Mouse (Mus musculus): ENCODE measurements around the gene Klk5. TPM values are rescaled to one million over a fixed set of nuclear protein-coding genes. Genes with fewer than 3 reads are reported as not detected.

Klk5 gene
- not detected in 2 replicates for polyA plus RNA-seq (2012; rRNA removed)

GRCm38 (mm10) chr7:43841701-43842100 is at the start of gene Klk5:
Gene Klk5, plus strand, starts transcription at chr7:43841971.

DNA sequence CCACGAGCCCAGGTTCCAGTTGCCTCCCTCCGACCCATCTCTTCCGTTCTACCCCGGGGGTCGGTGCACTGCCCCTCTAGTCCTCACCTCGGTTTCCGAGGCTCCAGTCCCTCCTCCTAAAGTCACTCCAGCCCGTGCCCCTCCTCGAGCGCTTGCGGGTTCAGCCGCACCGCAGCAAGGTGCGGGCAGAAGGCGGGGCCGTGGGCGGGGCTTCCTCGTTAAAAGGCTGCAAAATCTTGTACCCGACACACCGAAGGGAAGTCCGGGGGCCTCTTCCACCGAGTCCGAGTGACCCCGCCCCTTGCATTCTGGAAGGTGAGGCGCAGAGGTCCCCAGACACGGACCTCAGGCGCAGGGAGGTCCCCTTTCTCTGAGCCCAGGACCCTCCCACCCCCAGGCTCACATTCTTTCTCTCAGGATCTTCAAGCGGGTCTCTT is 44.4 kb upstream of the Klk5 start, which contains the start of gene Klk8:
Klk8 (plus strand) TSS at position 245 of the 437 bp plus-strand sequence.

GRCm38 (mm10) chr7:43810994-43811393 is 30.8 kb upstream of the Klk5 start, which contains the start of gene Klk7:
Gene Klk7, plus strand, starts transcription at chr7:43811294.

GRCm38 (mm10) chr7:43824199-43824598 is 17.6 kb upstream of the Klk5 start, which contains the start of gene Klk6:
Gene Klk6, plus strand, starts transcription at chr7:43824499.

GRCm38 (mm10) chr7:43880912-43881311 is 39.1 kb downstream of the Klk5 start, which contains the start of gene Klk4:
Gene Klk4, plus strand, starts transcription at chr7:43881160.

Other genes with a start within 250 kb of the Klk5 start
- 0.38 TPM in 1 of 2 replicates, not detected in the other for gene Zfp819, start 234.8 kb upstream of the Klk5 start, polyA plus RNA-seq (2012; rRNA removed)
- not detected in 2 replicates for gene Ceacam18, start 207.3 kb upstream of the Klk5 start, polyA plus RNA-seq (2012; rRNA removed)
- gene Siglece, start 181.8 kb upstream of the Klk5 start, polyA plus RNA-seq (2012; rRNA removed), result 2.9 and 3.8 TPM in 2 replicates
- gene Ctu1, start 170.0 kb upstream of the Klk5 start, polyA plus RNA-seq (2012; rRNA removed), result 32.2 and 40.1 TPM in 2 replicates
- 0.14 and 0.16 TPM in 2 replicates for gene Klk14, start 151.6 kb upstream of the Klk5 start, polyA plus RNA-seq (2012; rRNA removed)
- not detected in 2 replicates for gene Klk13, start 129.4 kb upstream of the Klk5 start, polyA plus RNA-seq (2012; rRNA removed)
- not detected in 2 replicates for gene Klk12, start 73.1 kb upstream of the Klk5 start, polyA plus RNA-seq (2012; rRNA removed)
- gene Klk11, start 67.4 kb upstream of the Klk5 start, polyA plus RNA-seq (2012; rRNA removed), result 15.4 and 16.7 TPM in 2 replicates
- 1.3 and 1.4 TPM in 2 replicates for gene Klk10, start 60.9 kb upstream of the Klk5 start, polyA plus RNA-seq (2012; rRNA removed)
- gene Klk9, start 50.1 kb upstream of the Klk5 start, polyA plus RNA-seq (2012; rRNA removed), result not detected in 2 replicates
- 1.4 and 4.2 TPM in 2 replicates for gene Klk8, start 44.4 kb upstream of the Klk5 start, polyA plus RNA-seq (2012; rRNA removed)
- gene Klk7, start 30.7 kb upstream of the Klk5 start, polyA plus RNA-seq (2012; rRNA removed), result not detected in 2 replicates
- not detected in 2 replicates for gene Klk6, start 17.5 kb upstream of the Klk5 start, polyA plus RNA-seq (2012; rRNA removed)
- gene Klk4, start 39.2 kb downstream of the Klk5 start, polyA plus RNA-seq (2012; rRNA removed), result 0.16 TPM in 1 of 2 replicates, not detected in the other
- gene Klk15, start 91.8 kb downstream of the Klk5 start, polyA plus RNA-seq (2012; rRNA removed), result 0.59 and 0.73 TPM in 2 replicates
- not detected in 2 replicates for gene Klk1b8, start 108.7 kb downstream of the Klk5 start, polyA plus RNA-seq (2012; rRNA removed)
- not detected in 2 replicates for gene Klk1b1, start 124.8 kb downstream of the Klk5 start, polyA plus RNA-seq (2012; rRNA removed)
- not detected in 2 replicates for gene Klk1b9, start 134.1 kb downstream of the Klk5 start, polyA plus RNA-seq (2012; rRNA removed)
- gene Klk1b11, start 153.9 kb downstream of the Klk5 start, polyA plus RNA-seq (2012; rRNA removed), result 0.35 and 1.4 TPM in 2 replicates
- not detected in 2 replicates for gene Klk1b26, start 170.2 kb downstream of the Klk5 start, polyA plus RNA-seq (2012; rRNA removed)
- gene Klk1b27, start 210.3 kb downstream of the Klk5 start, polyA plus RNA-seq (2012; rRNA removed), result 1.3 and 2.2 TPM in 2 replicates

All from ovary, adult 2 months (tissue).